Mouse (Mus musculus) kidney, postnatal 14 days (tissue): ENCODE measurements around the gene Arl6ip4.

Experiments
- DNase-seq: peaks from one replicate; pipeline ENCODE4 v3.0.0; 2022; ENCODE audit warnings: mixed read lengths

The Arl6ip4 gene

DNA sequence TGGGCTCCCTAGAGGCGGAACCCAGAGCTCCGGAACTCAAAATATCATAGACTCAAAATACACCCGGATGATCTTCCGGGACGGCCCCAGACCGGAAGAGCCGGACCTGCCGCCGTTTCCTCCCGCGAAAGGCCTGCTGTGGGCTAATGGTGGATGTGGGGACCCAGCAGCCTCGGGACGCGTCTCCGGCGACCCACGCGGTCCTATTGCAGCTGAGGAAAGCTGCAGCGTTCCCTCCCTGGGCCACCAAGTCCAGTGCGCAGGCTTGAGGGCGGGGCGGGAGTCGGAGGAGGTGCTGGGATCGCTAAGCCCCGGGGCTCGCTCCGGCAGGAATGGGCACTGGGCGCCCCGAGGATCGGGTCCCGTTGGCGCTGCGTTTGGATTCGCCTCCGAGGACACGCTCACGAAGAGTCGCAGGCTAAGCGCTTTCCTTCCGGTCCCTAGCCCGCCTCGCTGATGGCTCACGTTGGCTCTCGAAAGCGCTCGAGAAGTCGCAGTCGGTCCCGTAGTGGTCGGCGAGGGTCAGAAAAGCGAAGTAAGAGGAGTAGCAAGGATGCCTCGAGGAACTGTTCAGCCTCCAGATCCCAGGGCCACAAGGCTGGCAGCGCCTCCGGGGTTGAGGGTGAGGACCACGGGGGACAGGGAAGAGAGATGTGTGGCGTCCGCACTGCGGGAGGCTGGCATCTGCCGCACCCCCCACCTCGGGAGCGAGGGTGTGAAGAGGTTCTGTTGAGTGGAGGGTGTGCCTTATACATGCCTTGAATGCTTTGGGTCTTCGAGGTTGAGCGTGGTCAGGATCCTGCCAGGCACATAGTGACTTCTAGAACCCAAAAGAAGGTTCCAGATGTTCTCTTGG is at the start of gene Arl6ip4:
TSS of gene Arl6ip4 (plus strand) at position 100 of the 856 bp plus-strand sequence.
- DNase-seq: peak; percentile 82

DNA sequence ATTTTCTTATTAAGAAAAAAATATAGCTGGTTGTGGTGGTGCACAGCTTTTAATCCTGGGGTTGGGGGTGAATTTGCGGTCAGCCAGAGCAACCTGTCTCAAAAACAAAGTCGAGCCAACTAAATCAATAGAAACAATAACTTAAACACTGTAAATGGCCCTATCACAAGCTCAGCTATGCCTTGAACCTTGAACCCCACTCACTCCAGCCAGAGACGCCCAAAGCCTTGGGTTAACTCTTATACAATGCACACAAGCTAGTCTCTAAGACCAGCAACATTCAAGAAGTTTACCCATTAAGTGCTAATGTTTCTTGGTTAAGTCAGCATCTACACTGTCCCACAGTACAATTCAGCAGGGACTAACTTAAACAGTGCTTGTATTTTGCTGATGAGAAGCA is 46.2 kb upstream of the Arl6ip4 start:
- no peak for DNase-seq

- DNase-seq: no peak
Observed at GRCm38 (mm10) chr5:124073682-124074081, 42.2 kb upstream of the Arl6ip4 start.

DNA sequence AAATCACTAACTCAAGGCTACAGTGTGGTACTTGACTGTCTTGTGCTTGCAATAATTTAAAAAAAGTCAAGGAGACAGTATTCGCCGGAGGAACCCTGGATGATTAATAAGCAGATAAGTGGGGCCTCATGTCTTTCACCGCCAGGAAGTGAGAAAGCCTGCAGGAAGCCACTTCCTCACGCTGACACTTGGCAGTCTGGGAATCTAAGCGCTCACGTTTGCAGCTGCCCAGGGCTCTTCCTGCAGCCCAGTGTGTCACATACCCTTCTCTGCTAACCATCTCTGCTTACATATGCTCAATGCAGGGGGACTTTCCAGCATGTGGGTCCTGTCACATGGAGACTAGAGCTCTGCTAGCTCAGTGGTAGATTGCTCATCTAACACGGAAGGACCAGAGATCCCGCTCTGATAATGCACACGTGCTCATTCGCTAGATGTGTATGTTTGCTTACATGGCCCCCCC is 41.0 kb upstream of the Arl6ip4 start:
- DNase-seq: peak; percentile 40

- no peak for DNase-seq
Observed at GRCm38 (mm10) chr5:124075716-124076115, 40.2 kb upstream of the Arl6ip4 start.

GRCm38 (mm10) chr5:124076559-124076958 is 39.3 kb upstream of the Arl6ip4 start:
- DNase-seq: no peak

DNA sequence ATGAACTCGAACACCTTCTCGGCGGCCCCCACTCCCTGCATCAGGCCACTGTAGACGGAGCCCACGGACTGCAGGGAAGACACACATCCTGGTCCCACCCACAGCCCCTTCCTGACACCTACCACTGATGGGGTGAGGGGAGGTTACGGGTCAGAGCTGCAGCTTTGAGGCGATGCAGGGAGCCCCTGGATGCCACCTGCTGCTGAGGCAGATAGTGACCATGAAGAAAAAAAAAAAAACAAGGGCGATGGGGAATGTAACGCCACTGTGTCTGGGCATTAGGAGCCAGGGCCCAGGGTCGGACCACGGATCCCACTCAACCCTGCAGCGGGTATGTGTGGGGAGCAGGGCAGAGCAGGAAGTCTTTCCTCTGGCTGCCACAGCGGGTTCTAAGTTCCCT is 38.6 kb upstream of the Arl6ip4 start:
- no peak for DNase-seq

DNA sequence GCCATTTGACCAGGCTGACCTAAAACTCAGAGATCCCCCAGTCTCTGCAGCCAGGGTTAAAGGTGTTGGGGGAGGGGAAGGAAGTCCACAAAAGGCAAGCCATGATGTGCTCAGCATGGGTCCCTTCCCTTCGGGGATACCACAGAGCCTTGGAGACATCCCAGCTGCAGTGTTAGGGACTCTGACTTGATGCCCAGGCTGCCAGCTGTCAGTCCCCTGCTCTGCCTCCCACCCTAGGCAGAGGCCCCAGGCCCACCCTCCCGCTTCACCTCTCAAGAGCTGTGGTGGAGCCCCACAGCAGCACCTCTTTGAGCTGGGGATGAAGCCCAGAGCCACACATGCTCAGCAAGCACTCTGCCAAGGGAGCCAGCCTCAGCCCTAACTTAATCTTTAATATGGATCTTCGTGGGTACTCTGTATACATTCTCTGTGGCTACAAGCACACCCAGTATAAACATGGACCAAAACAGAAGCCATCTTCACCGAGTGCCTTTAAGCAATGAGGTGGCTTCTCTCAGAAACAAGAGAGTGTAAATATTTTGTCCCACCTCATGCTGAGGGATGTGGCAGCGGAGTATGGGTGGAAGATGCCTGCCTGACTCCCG is 37.9 kb upstream of the Arl6ip4 start:
- no peak for DNase-seq

- DNase-seq: no peak
Observed at GRCm38 (mm10) chr5:124078794-124079416, 37.0 kb upstream of the Arl6ip4 start.

DNA sequence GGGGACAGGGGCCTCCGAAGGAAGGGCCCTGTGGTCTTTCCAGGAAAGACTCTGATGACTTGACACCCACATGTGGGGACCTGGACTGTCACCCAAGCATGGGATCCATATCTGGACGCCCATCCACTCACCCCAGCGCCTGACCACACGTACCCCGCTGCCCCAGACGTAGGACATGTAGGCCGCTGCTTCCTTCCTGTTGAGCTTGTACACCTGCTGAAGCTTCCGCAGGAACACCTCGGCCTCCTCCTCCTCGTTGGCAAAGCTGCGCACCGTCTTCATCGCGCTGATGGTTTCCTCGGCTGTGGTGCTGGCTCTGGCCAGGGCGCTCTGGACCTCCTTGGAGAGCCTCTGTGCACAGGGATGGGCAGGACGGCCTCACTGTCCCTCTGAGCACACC is 36.0 kb upstream of the Arl6ip4 start:
- no peak for DNase-seq

GRCm38 (mm10) chr5:124082447-124082846 is 33.4 kb upstream of the Arl6ip4 start:
- DNase-seq: no peak

- DNase-seq: no peak
Observed at GRCm38 (mm10) chr5:124082941-124083688, 32.8 kb upstream of the Arl6ip4 start.

GRCm38 (mm10) chr5:124083850-124084587 is 31.9 kb upstream of the Arl6ip4 start:
- DNase-seq: peak; percentile 39

- peak; percentile 87 for DNase-seq
Observed at GRCm38 (mm10) chr5:124084588-124085173, 31.2 kb upstream of the Arl6ip4 start.

DNA sequence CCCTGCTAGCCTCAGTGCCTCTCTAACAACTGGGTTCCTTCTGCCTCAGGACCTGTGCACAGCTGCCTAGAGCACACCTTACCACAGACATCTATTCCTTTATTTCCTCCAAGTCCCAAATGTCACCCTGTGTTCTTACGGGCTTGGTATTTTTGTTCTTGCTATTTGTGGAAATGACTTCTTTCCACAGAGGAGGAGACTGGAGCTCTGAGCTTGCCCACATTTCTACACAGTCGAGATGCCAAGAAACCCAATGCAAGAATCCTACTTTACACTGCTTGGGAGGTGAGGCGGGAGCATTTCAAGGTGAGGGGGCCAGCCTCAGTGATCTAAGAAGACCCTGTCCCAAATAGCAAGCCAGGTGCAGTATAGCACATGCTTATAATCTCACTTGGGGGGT is 30.4 kb upstream of the Arl6ip4 start:
- no peak for DNase-seq

DNA sequence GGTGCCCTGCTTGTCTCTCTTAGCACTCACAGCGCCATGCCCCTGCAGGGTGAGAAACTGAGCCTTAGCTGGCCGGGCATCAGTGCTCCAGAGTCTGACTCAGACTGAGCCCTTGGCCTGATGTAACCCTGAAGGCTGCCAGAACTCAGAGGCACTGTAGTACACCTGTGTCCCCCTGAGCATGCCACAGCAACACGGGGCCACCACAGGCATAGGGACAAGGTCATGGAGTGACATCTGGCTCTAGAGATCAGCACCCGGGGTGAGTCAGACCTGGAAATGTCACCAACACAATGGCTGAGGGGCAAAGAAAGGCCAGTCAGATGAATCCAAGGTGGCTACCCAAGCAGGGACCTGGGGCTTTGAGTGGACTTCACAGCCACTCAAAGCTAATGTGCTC is 29.0 kb upstream of the Arl6ip4 start:
- no peak for DNase-seq

DNA sequence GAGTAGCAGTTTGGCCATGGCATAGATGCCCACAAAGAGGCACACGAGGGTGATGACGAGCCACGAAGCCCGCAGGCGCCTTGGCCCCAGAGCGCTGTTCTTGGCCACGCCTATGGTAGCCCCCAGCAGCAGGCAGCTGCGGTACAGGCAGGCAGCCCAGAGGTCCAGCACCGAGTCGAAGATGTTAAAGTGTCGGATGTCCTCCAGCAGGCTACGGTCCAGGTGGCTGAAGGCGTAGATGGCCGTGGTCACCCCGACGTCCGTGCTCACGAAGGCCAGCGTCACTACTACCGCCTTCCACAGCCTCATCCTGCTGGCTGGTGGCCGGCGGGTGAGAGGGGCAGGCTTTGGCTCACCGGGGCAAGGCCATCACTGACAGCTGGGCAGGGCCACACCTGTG is 26.0 kb upstream of the Arl6ip4 start:
- no peak for DNase-seq

DNA sequence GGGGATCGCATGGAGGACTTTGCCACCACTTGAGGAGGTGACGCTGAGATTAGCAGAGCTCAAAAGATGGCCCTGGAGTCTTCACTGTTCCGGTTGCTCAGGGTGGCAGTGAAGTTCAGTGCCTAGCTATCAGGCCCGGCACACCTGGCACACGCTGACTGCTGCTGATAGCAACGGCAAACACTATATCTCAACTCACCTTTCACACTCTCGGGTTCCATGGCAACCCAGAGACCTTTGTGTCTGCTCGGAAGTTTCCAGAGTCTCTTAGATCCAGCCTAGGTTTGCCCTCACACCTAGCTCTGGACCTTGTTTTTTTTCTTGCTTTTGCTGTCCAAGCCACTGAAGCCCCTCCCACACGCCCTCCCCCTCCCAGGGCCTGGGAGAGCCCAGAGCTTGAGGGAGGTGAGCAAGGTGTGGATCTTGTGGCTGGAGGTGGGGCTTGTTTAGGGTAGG is 23.9 kb upstream of the Arl6ip4 start:
- no peak for DNase-seq

DNA sequence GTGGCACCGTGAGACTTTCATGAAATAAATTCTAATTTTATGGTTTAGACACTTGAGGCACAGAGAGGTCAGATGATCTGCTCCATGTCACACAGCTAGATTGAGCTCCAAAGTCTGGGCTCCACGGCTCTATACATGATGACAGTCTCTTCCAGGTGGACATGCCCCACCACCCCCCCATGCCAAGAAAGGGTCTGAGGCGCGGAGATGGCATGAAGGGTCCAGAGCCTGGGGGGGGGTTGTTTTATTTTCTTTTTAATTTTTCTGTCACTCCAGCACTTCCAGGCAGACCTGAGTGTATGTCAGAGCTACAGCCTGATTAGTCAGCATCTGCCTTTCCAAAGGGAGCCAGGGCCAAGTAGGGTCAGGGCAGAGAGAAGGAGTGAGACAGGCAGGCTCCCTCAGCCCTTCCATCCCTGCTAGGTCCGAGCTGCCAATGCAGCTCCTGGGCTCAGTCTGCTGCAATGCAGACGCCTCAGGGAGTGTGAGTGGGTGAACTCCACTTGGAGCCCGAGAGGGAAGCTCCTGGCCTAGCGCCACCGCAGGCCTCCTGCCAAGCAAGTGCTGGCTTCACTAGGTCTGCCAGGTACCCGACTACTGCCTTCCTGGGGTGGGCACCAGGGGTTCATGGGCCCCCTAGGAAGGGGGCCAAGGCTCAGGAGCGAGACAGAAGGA is 22.6 kb upstream of the Arl6ip4 start:
- peak; percentile 81 for DNase-seq

GRCm38 (mm10) chr5:124093852-124094604 is 21.9 kb upstream of the Arl6ip4 start:
- no peak for DNase-seq
